Mouse (Mus musculus) embryo, embryonic 10 days (tissue): ENCODE measurements around the gene Hcfc2.

Experiments
- DNase-seq: peaks from one replicate; pipeline ENCODE4 v3.0.0-alpha.2; 2015; ENCODE audit warnings: low spot score

Hcfc2 gene

DNA sequence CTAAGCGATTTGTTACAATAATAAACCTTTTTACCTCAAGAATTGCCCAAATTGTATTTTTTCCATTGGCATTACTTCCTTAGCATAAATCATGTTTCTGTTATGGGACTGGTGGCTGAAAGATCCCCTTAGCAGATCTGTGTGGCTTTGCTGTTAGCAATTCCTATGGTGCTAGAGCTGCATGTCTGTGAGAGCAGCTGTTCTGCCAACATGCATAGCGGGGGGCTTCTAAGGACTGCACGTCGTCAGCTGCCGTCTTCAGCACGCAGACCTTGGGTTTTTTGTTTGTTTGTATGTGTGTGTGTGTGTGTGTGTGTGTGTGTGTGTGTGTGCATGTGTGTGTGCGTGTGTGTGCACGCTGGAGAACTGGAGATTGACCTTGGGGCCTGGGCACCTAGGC, 45.4 kb downstream of the Hcfc2 start:
- DNase-seq: no peak

DNA sequence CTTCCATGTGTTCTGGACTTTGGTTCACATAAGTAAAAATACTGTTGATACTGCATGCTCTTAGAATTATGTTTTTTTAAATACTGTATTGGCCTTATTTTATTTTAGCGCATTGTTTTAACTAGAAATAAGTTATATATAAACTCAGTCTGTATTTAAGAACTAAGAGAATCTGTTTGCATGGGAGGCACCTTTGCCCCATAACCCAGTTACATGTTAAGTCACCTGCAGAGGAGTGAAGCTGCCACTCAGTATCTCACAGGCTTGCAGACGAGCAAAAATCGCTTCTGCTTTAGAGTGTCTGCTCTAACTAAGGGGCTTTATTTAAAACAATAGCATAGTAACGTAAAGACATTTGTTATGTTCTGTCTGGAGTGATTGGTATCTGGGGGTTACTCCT, 45.9 kb downstream of the Hcfc2 start:
- no peak for DNase-seq

DNA sequence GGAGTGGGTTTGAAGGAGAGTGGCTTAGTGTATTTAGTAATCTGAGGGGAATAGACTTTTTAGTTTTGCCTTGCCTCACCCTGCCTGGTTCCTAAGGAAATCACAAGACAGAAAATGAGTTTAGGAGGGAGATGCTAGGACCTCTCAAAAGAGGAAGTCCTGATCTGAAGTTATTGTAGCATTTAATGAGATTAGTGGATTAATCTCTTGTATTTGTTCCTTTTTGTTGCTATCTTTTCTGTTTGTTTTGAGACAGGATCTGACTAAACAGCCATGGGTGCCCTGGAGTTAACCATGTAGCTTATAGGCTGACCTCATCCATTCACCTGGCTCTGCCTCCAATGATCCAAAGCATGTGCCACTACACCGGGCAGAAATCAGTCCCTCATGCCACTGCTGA, 46.6 kb downstream of the Hcfc2 start:
- DNase-seq: no peak

DNA sequence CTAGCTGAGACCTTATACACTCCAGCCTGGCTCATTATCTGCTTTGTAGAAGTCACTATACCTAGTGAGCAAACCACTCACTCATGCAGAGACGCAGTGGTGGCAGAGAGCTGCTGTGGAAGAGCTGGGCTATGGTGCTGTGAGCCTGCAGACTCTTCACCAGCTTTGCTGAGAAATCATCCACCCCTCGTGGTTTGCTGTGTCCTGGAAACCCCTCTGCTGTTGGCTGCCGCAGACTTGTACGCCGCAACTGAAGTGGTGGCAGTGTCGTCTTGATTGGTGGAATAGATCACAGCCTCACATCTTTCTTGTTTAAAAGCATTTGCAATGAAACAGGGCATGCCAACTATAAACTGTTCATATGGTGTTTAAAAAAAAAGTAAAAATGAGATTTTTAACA, 48.3 kb downstream of the Hcfc2 start:
- DNase-seq: no peak

DNA sequence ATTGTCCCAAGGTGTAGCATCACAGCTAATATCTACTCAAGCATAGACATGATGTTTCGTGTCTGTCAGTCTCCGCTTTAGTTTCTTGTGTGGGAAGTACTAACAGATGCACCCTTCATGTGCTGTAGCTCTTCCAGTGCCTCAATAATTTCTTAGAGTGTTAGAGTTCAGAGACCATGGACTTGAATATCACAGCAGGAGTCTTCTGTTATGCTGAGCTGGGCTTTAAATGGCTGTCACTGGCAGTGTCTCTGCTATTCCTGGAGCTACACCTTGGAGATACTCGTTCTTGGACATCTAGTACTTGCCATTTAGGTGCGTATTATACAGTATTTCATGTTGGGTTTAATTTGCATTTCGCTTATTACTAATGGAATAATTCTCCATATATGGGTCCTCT, 49.3 kb downstream of the Hcfc2 start:
- DNase-seq: no peak

GRCm38 (mm10) chr10:82746988-82747850, 51.3 kb downstream of the Hcfc2 start:
- DNase-seq: no peak

DNA sequence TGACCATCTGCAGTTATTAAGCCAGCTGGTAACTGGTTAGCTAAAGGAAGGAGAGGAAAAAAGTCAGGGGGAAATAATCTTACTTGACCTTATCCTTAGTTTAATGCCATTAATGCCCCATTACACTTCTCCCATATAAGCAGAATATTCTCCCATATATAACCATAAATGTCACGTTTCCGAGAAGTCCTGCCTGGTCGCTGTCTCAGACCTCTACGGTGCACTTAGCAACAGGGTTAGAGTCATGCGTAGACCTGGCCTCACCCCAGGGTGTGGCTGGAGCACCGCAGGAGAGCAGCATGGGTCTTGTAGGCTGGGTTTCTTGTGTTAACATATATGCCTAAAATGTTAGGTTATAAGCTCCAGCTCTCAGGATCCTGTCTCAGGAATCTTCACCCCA, 54.8 kb downstream of the Hcfc2 start:
- no peak for DNase-seq

GRCm38 (mm10) chr10:82752921-82753320, 57.0 kb downstream of the Hcfc2 start:
- DNase-seq: no peak

DNA sequence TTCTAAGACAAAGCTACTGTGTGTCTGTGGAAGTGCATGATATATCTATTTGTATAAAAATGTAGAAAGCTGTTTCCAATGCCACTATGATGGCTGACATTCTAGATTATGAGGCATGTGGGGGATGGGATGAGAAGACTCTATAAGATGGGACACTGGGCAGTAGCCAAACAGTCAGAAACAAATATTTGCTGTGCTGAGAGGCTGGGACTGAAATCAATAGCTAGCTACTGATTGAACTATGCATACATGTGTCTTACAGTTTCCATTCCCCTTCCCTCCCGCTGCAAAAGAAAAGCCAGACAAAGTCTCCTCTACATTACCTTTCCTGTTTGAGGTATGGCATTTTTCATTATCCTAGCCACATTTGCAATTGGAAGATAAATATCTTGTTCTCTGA, 58.7 kb downstream of the Hcfc2 start:
- DNase-seq: no peak

DNA sequence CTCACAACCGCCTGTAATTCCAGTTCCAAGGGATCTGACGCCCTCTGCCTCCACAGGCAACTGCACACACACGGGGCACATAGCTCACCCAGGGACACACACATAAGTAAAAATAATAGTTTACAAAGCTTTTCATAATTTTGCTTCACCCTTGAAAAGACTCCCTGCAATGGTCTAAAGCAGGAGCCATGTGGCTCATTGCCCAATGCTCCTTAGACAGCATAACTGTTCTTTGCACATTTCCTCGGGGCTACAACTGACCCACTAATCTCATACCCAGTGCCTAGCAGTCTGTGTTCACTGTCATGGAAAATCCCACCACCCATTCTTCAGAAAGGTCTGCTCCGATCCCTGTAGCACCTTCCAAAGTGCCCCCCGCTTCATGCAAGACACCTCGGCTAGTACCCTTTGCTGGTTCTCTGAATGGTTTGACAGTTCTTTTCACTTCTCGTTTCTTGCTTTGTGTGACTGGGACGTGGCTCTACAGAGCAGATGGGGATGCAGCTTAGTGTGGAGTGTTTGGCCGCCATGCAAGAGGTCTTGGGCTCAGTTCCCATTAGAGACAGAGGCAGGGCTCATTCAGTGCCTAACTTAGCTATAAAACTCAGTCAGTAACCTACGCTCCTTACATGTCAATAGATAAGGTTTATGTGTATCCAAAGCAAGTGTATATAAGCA, 59.4 kb downstream of the Hcfc2 start:
- DNase-seq: no peak

GRCm38 (mm10) chr10:82756466-82756865, 60.5 kb downstream of the Hcfc2 start:
- no peak for DNase-seq

DNA sequence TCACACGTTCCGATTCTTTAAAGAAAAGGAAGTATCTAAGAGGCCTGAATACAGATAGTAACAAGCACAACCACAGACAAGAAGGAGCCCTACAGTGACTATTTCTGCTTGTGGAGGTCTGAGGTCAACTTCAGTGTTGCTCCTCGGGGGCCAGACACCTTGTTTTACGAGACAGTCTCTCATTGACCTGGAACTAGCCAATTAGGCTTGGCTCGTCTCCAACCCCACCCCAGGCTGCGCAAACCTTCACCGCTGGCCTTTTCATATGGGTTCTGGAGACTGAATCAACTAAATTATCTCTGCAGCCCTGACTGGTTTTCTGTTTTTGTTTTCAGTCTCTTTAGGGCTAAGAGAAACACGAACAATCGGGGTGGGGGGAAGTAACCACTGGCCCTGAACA, 61.4 kb downstream of the Hcfc2 start:
- DNase-seq: no peak

DNA sequence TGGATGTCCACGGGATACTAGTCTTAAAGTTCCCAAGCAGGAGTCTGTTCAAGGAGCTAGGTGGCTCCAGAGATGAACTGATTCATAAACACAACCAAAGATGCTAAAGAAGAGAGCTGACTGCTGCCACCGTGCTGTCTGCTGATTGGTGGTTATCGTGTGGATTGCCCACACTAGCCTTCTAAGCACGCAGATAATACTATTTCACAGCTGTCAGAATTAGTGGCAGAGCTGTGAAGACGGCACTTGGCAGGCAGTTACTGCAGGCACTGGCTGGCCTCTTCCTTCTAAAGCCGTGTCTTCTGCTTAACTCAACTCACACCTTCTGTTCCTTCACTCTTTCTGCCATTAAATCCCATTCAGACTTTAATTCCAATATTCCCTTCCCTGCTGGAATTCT, 62.4 kb downstream of the Hcfc2 start:
- DNase-seq: no peak

- no peak for DNase-seq
Measured at GRCm38 (mm10) chr10:82758878-82759277, 62.9 kb downstream of the Hcfc2 start.

DNA sequence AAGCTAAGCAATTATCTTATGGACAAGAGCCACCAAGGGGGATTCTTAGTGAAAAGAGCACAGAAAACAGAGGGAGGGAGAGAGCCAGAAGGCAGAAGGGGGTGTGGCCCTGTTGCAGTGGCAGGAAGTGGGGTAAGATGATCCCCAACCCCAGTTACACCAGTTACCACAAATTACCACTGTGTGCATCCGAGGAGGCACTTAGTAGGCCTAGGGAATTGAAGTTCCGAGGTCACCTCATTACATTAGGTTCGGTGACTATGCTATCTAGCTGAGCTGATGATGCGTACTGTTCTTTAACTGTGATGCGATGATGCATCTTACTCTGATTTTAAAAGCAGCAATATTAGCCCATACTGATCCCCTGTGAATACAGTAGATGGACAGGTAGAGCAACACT, 63.7 kb downstream of the Hcfc2 start:
- DNase-seq: no peak

- no peak for DNase-seq
Measured at GRCm38 (mm10) chr10:82761037-82761811, 65.3 kb downstream of the Hcfc2 start.

DNA sequence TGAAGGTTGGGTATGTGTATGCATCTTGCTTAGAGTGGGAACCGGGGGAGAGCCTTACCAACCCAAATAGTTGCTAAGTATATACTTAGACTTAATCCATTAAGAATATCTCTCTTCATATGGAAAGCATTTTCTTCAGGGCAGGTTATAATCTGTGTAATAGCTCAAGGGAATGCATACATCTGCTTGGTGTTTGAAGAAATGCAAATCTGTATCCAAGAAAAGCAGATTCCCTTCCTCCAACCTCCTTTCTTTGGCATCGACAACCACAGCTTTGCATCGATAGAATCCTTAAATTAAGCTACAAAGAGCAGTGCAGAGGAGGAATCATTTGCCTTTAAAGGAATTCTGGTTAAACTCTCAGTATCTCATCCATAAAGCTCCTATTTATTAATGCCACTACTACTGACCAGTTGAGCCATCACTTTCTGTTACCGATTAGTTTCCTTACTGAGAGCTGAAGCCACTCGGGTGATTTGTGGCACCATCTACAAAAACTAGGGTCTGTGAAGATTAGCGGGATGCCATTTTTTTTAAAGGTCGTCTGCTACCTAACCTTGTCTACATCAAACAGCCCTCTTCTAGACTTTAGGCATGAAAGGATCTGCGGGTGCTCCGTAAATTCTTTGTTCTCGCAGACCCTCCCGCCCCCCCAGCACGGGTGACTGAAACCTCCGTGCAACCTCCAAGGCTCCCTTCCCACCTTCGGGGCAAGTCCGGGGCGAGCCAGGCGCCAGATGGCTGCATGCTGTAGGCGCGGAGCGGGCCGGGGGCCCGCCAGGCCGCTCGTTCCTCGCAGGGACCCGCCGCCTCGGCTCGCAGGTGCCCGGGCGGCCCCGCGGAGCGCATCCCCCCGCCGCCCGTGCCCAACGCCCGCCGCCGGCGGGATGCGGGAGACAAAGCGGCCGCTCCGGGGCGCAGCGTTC, 67.1 kb downstream of the Hcfc2 start:
- DNase-seq: peak; percentile 53

- peak; percentile 96 for DNase-seq
Measured at GRCm38 (mm10) chr10:82763840-82764631, 68.1 kb downstream of the Hcfc2 start, which contains the start of gene Nfyb. Nfyb (minus strand) TSS chr10:82764144.

- no peak for DNase-seq
Measured at GRCm38 (mm10) chr10:82768901-82769300, 72.9 kb downstream of the Hcfc2 start.

DNA sequence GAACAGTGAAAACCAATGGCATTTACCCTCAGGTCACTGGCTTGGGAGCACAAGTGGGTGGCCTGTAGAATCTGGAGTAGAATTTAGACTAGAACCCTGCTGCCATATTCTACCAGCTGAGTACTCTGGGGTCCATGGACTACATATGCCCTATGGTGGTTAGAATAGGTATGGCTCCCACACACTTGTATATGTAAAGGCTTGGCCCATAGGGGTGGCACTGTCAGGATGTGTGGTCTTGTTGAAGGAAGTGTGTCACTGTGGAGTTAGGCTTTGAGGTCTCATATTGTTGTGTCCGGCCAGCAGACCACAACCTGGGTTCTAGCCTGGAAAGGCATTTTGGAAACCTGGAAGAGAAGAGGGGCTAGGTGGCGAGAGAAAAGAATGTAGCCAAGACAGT, 74.8 kb downstream of the Hcfc2 start:
- DNase-seq: no peak
